Mouse (Mus musculus) limb, embryonic 13.5 days (tissue): ENCODE results near the gene Il19. TPM values are rescaled to one million over a fixed set of nuclear protein-coding genes. Genes with fewer than 3 reads are reported as not detected.

Source experiments
- ATAC-seq: fragments of 200-750 bp; cut with Nextera tagmentation; 2 replicates; pipeline ENCODE4 v1.8.0; 2017; ENCODE audit warnings: low read depth, moderate number of reproducible peaks, moderate TSS enrichment; ENCODE audit not compliant: low FRiP score
- H3K27ac ChIP-seq: fragments of 300-500 bp; sonication (generic); 2 replicates; pipeline ENCODE4 v1.5.1; 2015; ENCODE audit warnings: inconsistent platforms, mild to moderate bottlenecking, moderate library complexity
- H3K27me3 ChIP-seq: fragments of 300-500 bp; sonication (generic); 2 replicates; pipeline ENCODE4 v1.6.1; 2015; ENCODE audit warnings: mild to moderate bottlenecking, inconsistent platforms
- H3K36me3 ChIP-seq: fragments of 300-500 bp; sonication (generic); 2 replicates; pipeline ENCODE4 v1.6.1; 2015; ENCODE audit warnings: inconsistent platforms, mild to moderate bottlenecking, moderate library complexity
- H3K4me1 ChIP-seq: fragments of 300-500 bp; sonication (generic); 2 replicates; pipeline ENCODE4 v1.6.1; 2015; ENCODE audit warnings: inconsistent platforms
- H3K4me2 ChIP-seq: fragments of 300-500 bp; sonication (generic); replicated peaks from 2 replicates; pipeline ENCODE4 v1.6.1; 2015; ENCODE audit warnings: inconsistent platforms, mild to moderate bottlenecking, moderate library complexity
- H3K4me3 ChIP-seq: fragments of 300-500 bp; sonication (generic); 2 replicates; pipeline ENCODE4 v1.5.1; 2015; ENCODE audit warnings: moderate library complexity, mild to moderate bottlenecking, inconsistent platforms
- H3K9ac ChIP-seq: fragments of 300-500 bp; sonication (generic); 2 replicates; pipeline ENCODE4 v1.6.1; 2015; ENCODE audit warnings: mild to moderate bottlenecking, inconsistent platforms
- H3K9me3 ChIP-seq: fragments of 300-500 bp; sonication (generic); 2 replicates; pipeline ENCODE4 v1.6.1; 2016; ENCODE audit warnings: inconsistent platforms
- WGBS: fragments of 180-500 bp; shearing (Covaris S2); methylation state at CpG from one replicate; pipeline ENCODE4 v1.1.7; 2015; 5-methylcytosine and 5-hydroxymethylcytosine counted together
- polyA plus RNA-seq: library from polyadenylated mRNA; unstranded; fragments of >200 nt; fragmentation: Nextera tagmentation; extraction: Ambion mirVana; gene quantifications from 2 replicates; pipeline ENCODE4 v1.2.1, GENCODE M21; 2015

Il19 gene
- polyA plus RNA-seq, 1 experiment from 2014 or later: not detected

- Histone ChIP-seq H3K4me1 (no peaks in the 10 kb centered on the region), H3K27ac (no peak overlapping the region), H3K4me3 (no peak overlapping the region), H3K4me2 (no peak overlapping the region), H3K36me3 (no peaks in the 10 kb centered on the region), H3K27me3 (no peaks in the 10 kb centered on the region), H3K9ac (no peak overlapping the region), H3K9me3 (no peaks in the 10 kb centered on the region)
- 26% methylated on average over 1 of the region's 1 CpGs for WGBS
- no peak for ATAC-seq
Measured at GRCm38 (mm10) chr1:130918323-130918980, 21.5 kb downstream of the Il19 start.

- no peaks in the 10 kb centered on the region for H3K4me1 ChIP-seq
- H3K9ac ChIP-seq: no peak within 1 kb of the TSS
- no peak within 1 kb of the TSS for H3K4me3 ChIP-seq
- ATAC-seq: no peak
- no peaks in the 10 kb centered on the region for H3K36me3 ChIP-seq
- 87% methylated on average over 12 of the region's 12 CpGs for WGBS
- no peaks in the 10 kb centered on the region for H3K27me3 ChIP-seq
- no peaks in the 10 kb centered on the region for H3K9me3 ChIP-seq
- no peak within 1 kb of the TSS for H3K27ac ChIP-seq
- no peak within 1 kb of the TSS for H3K4me2 ChIP-seq
Measured at GRCm38 (mm10) chr1:130911401-130912010, 28.4 kb downstream of the Il19 start, which contains the start of gene Il20. Il20 (minus strand) TSS chr1:130911451.

GRCm38 (mm10) chr1:130902505-130902904 lies 37.4 kb downstream of the Il19 start:
- Histone ChIP-seq H3K27ac (no peak overlapping the region), H3K9me3 (no peaks in the 10 kb centered on the region), H3K36me3 (no peaks in the 10 kb centered on the region), H3K4me2 (no peak overlapping the region), H3K27me3 (no peaks in the 10 kb centered on the region), H3K4me1 (0 out of 2 replicates have a peak, but pooled peaks cover 6% of the 10 kb centered on the region), H3K9ac (no peak overlapping the region), H3K4me3 (no peak overlapping the region)
- 83% methylated on average over 7 of the region's 7 CpGs for WGBS
- no peak for ATAC-seq

GRCm38 (mm10) chr1:130894468-130894867 lies 45.4 kb downstream of the Il19 start:
- Histone ChIP-seq H3K9me3 (no peaks in the 10 kb centered on the region), H3K27ac (no peak overlapping the region), H3K4me1 (0 out of 2 replicates have a peak, but pooled peaks cover 6% of the 10 kb centered on the region), H3K9ac (no peak overlapping the region), H3K36me3 (no peaks in the 10 kb centered on the region), H3K4me2 (no peak overlapping the region), H3K4me3 (no peak overlapping the region), H3K27me3 (no peaks in the 10 kb centered on the region)
- ATAC-seq: no peak
- 69% methylated on average over 6 of the region's 6 CpGs for WGBS

- no peak for ATAC-seq
- 66% methylated on average over 9 of the region's 9 CpGs for WGBS
- no peaks in the 10 kb centered on the region for H3K27me3 ChIP-seq
Measured at GRCm38 (mm10) chr1:130893329-130894040, 46.4 kb downstream of the Il19 start.

GRCm38 (mm10) chr1:130892446-130892845 lies 47.5 kb downstream of the Il19 start:
- Histone ChIP-seq H3K4me1 (no peaks in the 10 kb centered on the region), H3K36me3 (no peaks in the 10 kb centered on the region), H3K27me3 (no peaks in the 10 kb centered on the region), H3K4me2 (no peak overlapping the region), H3K9me3 (no peaks in the 10 kb centered on the region), H3K9ac (no peak overlapping the region), H3K4me3 (no peak overlapping the region), H3K27ac (no peak overlapping the region)
- no peak for ATAC-seq
- WGBS: 59% methylated on average over 1 of the region's 1 CpGs

More at GRCm38 (mm10) chr1:130893329-130894040, 46.4 kb downstream of the Il19 start:
- Histone ChIP-seq H3K4me3 (no peak overlapping the region), H3K9me3 (no peaks in the 10 kb centered on the region), H3K4me2 (no peak overlapping the region), H3K9ac (no peak overlapping the region), H3K36me3 (no peaks in the 10 kb centered on the region), H3K4me1 (0 out of 2 replicates have a peak, but pooled peaks cover 1% of the 10 kb centered on the region), H3K27ac (no peak overlapping the region)

- Histone ChIP-seq H3K27ac (no peak within 1 kb of the TSS), H3K27me3 (no peaks in the 10 kb centered on the region)
- ATAC-seq: no peak
Measured at GRCm38 (mm10) chr1:130887354-130887753, 52.6 kb downstream of the Il19 start, which contains the start of gene Il24. Il24 (minus strand) TSS chr1:130887454.

GRCm38 (mm10) chr1:130883146-130883545 lies 56.8 kb downstream of the Il19 start:
- Histone ChIP-seq H3K27me3 (peaks cover 22% of the 10 kb centered on the region), H3K4me3 (no peak overlapping the region), H3K27ac (no peak overlapping the region), H3K9ac (no peak overlapping the region), H3K36me3 (no peaks in the 10 kb centered on the region), H3K9me3 (no peaks in the 10 kb centered on the region), H3K4me2 (no peak overlapping the region), H3K4me1 (peaks cover 3% of the 10 kb centered on the region; the same call in 1 of the 2 replicates)
- ATAC-seq: no peak
- 78% methylated on average over 4 of the region's 4 CpGs for WGBS

More at GRCm38 (mm10) chr1:130887354-130887753, 52.6 kb downstream of the Il19 start, which contains the start of gene Il24:
- H3K9ac ChIP-seq: no peak within 1 kb of the TSS
- H3K4me1 ChIP-seq: no peaks in the 10 kb centered on the region
- no peaks in the 10 kb centered on the region for H3K36me3 ChIP-seq
- no peak within 1 kb of the TSS for H3K4me2 ChIP-seq
- no peaks in the 10 kb centered on the region for H3K9me3 ChIP-seq
- H3K4me3 ChIP-seq: no peak within 1 kb of the TSS

Other genes with a start within 250 kb of the Il19 start
- not detected in 2 replicates for gene Gm29427, start 224.3 kb downstream of the Il19 start, polyA plus RNA-seq
- 12.4 and 12.5 TPM in 2 replicates for gene Yod1, start 222.8 kb downstream of the Il19 start, polyA plus RNA-seq
- gene Pfkfb2, start 210.9 kb downstream of the Il19 start, polyA plus RNA-seq: 8.7 and 9.4 TPM in 2 replicates
- 1.2 and 1.3 TPM in 2 replicates for gene AA986860, start 208.1 kb downstream of the Il19 start, polyA plus RNA-seq
- not detected in 2 replicates for gene Fcamr, start 139.2 kb downstream of the Il19 start, polyA plus RNA-seq
- gene Pigr, start 113.4 kb downstream of the Il19 start, polyA plus RNA-seq: not detected in 2 replicates
- gene Fcmr, start 74.4 kb downstream of the Il19 start, polyA plus RNA-seq: not detected in 2 replicates
- not detected in 2 replicates for gene Il24, start 52.7 kb downstream of the Il19 start, polyA plus RNA-seq
- not detected in 2 replicates for gene Il20, start 28.7 kb downstream of the Il19 start, polyA plus RNA-seq
- gene Il10, start 79.7 kb upstream of the Il19 start, polyA plus RNA-seq: 0.10 TPM in 1 of 2 replicates, not detected in the other
- 42.7 and 43.3 TPM in 2 replicates for gene Mapkapk2, start 157.7 kb upstream of the Il19 start, polyA plus RNA-seq
- 2.9 and 3.0 TPM in 2 replicates for gene Dyrk3, start 198.2 kb upstream of the Il19 start, polyA plus RNA-seq
- gene Eif2d, start 213.1 kb upstream of the Il19 start, polyA plus RNA-seq: 63.1 and 65.4 TPM in 2 replicates